Mouse (Mus musculus) cerebellum, postnatal 36 days (tissue): ENCODE data around the gene Pou1f1.

Experiments used
- DNase-seq, 2 experiments: peaks; one replicate each; pipeline ENCODE4 v3.0.0; 2021 to 2022; ENCODE audit warnings: mixed read lengths in 2 of 2

Pou1f1 gene

DNA sequence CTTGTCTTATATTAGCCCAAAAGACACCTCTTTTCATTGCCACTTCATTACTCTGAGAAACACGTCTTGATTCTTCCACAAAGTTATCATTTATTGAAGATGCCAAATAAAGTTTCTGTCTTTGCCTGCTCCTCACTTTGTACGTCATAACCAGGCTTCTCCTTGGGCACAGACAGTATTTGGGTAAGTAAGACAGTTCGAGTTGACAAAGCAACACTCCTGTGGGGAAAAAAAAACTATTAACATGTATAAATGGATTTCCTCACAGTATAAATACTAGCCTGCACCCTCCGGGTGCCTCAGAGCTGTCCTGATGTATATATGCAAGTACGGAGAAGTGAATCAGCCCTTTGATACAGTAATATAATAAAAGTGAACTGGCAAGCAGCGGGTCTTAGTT, at the start of gene Pou1f1:
Gene Pou1f1 (plus strand): TSS at position 301 of the 400 bp plus-strand sequence.
- no peak for DNase-seq

DNA sequence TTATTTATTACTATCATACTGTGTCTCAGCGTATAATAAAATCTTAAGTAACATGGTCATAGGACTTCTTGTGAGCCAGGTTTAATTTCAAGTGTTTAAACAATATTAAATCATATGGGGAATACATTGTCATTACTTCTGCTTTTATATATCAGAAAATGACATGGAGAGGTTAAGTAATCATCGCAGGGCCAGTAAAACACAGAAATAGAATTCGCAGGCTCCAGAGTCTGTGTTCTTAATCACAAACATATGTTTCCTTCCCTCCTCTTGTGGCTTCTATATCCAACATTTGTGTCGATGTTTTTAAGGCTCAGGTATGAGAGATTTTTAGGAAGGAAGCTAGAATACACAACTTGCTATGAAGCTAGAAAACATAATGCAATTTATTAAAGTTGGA, 49.7 kb upstream of the Pou1f1 start:
- no peak for DNase-seq

DNA sequence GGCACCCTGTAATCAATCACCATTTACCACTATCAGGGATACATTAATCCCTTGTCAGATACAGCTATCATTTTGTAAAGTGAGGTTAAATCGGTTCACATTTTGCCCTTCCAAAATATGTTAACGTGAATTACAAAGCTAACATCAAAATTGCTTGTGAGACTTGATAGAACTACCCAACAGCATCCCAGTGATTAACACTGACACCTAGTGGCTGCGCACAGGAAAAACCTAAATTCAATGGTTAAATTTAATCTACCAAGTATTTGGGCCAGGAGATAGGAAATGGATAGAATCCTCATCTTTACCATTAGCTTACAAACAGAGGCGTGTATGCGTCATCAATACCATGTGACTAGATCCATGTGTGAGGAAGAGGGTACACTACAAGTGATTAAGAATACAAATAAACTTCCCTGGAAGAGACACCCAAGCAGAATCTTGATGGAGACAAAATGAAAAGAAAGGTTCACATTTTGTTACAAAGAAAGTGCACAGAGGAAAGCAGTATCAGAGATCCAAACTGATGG, 47.8 kb upstream of the Pou1f1 start:
- peak in 1 of 2 experiments; percentile 5 for DNase-seq

DNA sequence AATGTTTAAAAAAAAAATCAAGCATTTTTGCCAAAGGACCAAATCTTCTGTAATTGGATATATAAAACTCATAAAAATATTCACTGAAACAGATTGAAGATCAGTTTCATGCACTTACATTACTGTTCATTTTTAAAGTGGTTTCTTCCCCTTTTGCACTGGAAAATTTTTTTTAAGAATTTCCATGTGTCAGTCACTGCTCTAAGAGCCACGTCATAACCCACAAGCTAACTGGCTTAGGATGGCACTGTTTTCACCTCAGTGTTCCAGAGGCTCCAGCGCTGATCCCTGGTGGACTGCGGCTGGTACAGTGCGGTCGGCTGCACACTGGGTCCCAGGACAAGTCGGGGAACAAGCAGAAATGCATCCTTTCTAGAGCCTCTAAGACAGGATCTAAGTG, 34.6 kb upstream of the Pou1f1 start:
- DNase-seq = no peak

DNA sequence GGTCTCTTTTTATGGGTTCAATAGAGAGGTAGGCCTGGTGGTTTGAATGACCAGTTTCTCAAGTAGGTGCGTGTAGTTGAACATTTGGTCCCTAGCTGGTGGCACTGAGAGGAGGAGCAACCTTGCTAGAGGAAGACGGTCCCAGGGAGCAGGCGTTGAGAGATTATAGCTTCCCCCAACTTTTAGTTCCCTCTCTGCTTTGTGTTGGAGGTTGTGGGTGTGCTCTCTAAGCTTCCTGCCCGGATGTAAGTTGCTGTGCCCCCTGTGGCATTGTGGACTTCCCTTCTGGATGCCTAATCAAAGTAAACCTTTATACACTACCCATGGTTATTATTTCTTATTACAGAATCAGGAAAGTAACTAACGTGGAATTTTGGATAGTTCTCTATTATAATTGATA, 24.3 kb upstream of the Pou1f1 start:
- no peak for DNase-seq

DNA sequence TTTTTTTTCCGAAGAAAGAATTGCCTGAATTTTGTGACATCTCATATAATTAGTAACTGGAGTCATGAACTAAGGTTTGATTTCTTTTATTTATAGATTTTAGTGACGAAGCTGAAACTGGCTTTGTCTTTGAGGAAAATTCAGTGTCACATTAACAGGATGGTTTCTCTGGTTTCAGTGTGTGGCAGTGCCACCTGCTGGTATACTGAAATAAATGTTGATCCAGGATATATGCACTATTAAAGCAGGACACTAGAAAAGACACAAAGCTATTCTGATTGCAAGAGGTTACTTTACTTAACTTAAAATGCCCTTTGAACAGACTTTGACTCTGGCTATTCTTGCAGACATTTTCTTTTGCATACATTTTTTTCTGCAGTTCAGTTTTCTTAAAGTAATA, 23.3 kb upstream of the Pou1f1 start:
- DNase-seq = peak; percentile 9 to 12

DNA sequence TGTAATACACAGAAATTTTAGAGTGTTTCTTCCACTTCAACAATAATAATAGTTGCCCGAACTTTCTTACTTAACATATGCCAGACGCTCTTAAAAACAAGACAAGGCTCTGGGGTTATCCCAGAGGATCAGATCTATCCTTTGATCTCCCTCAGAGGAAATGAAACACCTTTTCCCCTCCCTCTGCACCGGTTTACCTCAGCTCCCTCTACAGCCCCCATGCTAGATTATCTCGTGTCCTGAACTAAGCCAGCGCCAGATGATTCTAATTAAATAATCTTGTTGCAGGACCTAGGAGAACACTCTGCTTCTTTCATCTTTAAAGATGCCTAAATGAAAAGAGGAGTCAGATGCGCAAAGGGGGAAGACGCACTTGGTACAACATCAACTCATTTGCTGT, 6.1 kb upstream of the Pou1f1 start:
- DNase-seq = no peak

DNA sequence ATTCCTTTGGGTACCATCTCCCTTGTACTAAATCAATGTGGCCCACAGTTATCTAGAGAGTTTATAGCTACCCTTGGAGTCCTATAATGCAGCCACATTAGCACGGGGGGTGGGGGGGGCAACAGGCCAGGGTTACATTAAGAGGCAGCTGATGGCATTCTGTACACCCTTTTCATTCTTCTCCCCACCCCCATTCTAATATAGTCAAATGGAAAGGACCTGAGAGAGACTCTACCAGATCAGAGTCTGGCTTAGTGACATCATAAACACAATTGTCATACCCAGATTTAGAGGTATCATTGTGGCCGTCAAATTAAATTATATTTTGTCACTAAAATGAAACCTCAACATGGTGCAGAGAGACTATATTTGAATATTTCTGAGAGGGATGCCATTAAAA, 5.7 kb downstream of the Pou1f1 start:
- DNase-seq = no peak

DNA sequence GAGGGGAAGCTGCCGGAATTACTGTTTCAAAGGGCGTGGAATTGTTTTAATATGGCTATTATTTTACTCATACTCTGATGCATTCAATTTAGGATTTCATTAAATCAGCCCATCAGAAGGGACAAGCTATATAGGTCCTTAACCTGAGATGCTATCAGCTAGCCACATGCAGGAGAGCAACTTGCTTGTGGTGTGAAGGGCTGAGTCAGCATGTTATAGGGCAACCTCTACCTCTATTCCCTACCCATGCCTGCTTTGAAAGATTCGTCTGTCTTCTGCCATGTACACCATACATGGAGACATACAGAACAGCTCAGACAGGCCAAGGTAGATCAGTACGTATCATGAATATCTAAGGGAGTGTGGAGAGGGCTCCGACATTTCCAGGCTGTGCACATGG, 6.4 kb downstream of the Pou1f1 start:
- no peak for DNase-seq

DNA sequence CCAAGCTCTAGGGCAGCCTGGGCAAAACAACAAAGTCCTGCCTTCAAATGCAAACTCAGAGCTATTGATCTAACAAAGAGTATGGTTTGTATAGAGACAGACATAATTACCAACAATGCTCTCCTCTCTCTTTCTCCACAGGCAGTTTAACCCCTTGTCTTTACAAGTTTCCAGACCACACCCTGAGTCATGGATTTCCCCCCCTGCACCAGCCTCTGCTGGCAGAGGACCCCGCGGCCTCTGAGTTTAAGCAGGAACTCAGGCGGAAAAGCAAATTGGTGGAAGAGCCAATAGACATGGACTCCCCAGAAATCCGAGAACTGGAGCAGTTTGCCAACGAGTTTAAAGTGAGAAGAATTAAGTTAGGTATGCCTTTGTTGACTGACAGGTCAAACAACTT, 9.3 kb downstream of the Pou1f1 start:
- no peak for DNase-seq

DNA sequence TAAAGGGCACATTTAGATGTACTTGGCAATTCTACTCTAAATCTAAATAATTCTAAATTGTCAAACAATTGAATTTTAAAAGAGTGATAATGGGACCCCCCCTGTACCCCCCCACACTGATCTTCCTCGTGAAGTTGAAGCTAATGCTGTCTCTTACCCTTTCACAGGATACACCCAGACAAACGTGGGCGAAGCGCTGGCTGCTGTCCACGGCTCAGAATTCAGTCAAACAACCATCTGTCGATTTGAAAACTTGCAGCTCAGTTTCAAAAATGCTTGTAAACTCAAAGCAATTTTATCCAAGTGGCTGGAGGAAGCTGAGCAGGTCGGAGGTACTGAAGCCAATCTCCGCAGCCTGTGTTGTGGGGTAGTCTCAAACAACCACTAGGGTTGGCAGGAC, 11.4 kb downstream of the Pou1f1 start:
- DNase-seq = peak; percentile 56 to 59

DNA sequence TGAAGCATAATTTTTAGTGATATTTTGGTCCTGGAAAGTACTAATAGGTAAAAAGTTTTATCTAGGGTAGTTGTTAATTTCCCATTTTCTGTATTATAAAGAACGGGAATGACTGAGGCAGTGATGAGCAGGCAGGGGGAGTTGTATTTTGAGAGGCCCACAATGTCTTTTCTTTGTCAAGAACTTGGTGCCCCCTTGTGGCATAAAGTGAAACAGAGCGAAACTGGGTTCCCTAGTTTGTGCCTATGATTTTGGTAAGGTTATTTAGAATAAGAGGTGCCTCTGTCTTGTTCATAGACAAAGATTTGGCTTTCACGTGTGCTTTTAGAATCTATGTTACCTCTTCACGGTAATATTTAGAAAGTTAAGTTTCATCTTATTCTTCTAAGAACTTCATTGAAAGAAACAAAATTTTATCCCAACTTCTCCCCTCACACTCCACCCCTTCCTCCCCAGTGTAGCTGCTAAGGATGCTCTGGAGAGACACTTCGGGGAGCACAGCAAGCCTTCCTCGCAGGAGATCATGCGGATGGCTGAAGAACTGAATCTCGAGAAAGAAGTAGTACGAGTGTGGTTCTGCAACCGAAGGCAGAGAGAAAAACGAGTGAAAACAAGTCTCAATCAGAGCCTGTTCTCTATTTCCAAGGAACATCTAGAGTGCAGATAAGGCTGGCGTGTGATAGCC, 13.1 kb downstream of the Pou1f1 start:
- DNase-seq = peak; percentile 16 to 37

DNA sequence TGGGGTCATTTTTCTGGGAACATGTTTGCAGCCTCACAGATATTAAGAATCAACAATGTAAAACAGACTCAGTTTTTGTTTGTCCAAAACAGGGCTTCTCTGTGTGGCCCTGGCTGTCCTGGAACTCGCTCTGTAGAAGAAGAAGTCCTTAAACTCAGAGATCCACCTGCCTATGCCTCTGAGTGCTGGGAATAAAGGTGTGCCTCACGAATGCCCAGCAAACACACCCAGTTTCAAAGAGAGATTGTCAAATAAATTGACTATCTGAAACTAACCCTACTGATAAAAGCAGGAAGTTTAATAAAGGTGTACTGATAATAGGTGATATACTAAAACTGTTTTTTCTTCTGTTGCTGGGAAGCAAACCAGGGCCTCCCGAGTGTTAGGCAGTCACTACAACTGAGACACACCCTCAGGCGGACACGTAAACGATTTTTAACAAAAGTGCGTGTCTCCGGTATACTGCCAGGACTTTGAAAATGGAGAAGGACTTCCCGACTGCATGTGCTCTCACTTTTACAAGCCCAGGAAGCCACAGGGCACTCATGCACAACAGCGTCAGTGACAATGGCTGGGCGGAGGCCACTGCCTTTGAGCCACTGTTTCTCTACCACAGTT, 23.5 kb downstream of the Pou1f1 start:
- no peak for DNase-seq

DNA sequence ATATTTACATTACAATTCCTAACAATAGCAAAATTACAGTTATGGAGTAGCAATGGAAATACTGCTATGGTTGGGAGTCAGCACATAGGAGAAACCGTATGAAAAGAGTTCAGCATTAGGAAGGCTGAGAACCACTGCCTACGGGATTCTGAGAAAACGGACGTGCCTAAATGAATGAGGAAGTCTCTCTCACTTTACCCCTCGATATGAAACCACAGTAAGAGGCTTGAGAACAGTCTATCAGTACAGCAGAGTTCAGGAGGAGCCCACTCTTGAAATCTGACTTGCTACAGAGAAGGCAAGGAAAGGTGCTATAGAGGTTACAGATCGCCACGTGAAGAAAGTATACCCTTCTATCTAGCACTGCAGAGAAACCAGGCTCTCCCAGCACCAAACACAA, 28.6 kb downstream of the Pou1f1 start:
- DNase-seq = no peak

DNA sequence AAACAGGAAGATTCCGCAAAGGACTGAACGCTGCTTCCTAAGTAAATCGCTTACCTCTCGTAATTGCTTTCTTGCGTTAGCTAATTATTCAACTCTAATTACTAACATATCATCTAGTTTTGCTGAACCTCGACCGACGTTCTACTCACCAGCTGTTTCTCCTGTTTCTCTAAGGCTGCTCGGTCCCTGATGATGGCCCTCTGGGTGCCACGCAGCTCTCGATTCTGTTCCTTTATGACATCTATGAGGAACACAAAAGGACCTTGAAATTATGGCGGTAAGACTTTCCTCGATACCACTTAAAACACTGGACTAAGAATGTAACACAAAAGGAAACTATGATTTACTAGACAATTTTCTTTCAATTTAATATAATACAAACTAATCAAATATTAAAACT, 30.5 kb downstream of the Pou1f1 start:
- DNase-seq = no peak

DNA sequence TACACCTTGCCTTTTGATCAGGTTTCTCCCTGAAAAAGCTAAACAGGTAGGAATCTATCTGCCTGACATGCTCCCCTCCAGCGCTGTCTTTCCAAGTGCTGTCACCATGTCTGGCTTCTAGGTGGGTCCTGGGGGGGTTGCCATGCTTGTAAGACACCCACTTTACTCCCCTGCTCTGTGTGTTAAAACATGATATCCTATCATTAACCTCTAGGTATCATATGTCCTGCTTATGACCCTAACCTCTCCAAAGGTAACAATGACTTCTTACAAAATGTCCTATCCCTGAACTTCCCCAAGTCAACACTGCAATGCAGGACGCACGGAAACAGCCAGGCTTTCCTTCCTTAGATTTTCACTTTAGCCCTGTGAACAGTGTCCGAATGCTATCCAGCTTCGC, 34.0 kb downstream of the Pou1f1 start:
- no peak for DNase-seq

DNA sequence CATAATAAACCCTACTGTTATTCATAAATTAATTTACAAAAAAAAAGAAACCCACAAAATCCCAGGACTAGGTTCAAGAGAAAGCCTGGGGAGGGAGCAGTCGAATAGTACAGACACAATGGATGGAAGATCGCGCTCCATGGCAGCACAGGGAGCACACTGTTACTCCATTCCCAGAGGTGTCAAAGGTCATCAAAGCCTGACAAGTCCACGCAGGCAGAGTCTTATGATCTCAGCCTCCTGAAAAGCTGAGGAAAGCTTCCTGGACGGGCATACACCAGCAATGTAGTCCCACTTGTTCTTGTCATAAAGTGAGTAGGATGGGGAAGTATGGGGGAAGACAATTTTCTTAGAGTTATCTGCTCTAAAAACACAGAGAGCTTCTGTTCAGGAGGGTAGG, 37.1 kb downstream of the Pou1f1 start:
- no peak for DNase-seq

DNA sequence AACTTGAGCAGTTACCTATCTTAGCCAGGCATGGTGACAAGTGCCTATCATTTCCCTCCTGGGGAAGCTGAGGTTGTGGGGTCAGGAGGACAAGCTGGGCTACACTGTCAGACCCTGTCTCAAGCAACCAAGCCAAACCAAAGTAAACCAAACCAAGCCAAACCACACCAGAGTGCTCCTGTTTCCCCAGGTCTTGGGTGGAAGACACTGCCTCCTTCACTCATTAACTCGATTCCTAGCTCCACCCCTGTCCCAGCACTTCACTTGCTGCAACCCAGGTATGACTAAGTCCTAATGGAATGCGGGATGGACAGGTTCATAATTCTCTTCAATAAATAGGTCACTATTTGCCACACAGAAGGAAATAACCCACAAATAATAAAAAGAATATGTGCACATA, 39.3 kb downstream of the Pou1f1 start:
- no peak for DNase-seq

DNA sequence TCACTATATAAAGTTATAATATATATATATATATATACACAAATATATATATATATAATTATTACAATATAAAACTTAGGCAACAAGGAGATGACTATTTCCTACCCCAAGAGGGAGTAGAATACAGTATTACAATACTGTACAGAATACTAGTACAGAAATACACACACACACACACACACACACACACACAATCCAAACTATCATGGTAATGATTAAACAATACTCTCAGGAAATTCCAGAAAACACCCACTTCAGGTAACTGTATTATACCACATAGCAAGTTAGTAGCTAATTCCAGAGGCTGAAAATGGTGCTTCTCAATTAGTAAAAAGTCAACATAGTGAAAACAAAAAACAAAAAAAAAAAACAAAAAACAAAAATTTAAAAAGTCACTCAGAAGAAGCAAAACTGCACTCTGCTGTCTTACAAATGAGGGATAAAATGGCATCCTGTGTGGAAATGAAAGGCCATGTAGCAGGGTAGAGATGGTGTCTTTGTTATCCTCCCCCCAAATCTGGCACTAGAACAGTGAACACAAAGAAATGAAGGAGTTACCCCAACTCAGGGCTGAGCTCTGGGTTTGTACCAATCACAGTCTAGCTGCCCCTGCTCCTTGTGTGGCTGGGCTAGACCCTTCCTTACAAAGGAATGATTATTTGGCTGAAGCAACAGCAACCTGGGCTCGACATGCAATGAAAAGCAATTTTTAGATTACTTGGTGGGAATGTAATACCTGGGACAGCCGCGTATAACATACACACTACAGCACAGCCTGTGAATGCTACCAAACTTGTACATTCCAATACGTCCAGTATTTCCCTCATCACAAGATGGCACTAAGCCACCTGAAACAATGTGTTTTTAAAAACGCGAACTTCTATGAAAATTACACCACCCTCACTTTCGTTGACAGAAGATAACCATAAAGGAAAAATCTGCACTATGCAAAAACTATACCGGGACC, 41.0 kb downstream of the Pou1f1 start:
- no peak for DNase-seq

DNA sequence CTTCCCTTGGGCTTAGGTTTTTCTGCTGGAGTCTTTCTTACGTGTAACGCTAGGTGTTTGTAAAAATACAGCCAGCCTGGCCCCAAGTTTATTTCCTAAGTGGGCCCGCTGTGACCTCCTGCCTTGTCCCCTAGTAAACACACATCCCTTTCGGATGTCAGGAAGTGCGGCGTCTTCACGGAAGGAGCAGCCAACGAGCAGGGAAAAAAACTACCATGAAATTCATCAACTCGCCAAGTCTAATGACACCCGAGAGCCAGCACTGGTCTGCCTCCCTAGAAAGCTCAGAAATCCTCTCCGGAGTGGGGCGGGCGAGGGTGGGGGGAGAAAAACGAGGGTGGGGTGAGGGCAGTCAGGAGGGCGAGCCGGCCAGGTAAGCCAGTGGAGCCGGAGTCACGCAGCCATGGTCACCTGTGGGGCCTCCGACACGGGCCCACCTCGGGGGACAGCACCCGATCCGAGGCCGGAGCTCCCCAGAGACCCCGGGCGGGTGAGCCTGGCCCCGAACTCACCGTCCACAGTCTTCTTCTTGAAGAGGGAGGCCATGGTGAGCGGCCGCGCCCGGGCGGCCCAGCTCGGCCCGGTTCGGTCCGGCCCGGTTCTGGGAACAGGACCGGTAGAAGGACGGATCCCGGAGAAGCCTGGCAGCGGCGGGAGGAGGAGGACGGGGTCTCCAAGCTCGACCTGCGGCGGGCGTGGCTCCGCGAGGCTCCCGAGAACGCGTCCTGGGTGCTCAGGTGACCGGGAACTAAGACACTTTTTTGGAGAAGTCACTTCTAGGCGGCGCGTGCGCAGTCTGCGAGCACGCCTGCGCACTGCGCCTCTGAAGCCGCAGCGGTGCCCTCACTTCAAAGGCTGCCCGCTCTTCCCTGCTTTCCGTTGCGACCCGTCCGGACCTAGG, 41.9 kb downstream of the Pou1f1 start, which contains the start of gene Chmp2b:
Gene Chmp2b (minus strand): TSS at position 764 of the 901 bp plus-strand sequence.
- DNase-seq = peak; percentile 87 to 89

DNA sequence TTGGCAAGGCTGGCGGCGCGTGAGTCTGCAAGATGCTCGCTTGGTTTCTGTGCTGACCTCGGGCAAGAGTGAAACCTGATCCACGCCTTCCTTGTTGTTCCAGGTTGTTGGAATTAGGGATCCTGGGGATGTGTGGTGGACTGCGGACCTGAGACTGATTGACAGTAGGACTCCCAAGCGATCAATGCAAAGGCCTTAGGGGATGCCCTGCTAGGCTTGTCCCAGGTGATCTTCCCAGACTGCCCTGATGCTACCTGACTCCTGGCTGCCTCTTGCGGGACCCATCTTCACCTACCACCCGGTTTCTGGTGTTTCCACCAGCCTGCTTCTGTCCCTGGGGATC, 42.5 kb downstream of the Pou1f1 start:
- DNase-seq = no peak

DNA sequence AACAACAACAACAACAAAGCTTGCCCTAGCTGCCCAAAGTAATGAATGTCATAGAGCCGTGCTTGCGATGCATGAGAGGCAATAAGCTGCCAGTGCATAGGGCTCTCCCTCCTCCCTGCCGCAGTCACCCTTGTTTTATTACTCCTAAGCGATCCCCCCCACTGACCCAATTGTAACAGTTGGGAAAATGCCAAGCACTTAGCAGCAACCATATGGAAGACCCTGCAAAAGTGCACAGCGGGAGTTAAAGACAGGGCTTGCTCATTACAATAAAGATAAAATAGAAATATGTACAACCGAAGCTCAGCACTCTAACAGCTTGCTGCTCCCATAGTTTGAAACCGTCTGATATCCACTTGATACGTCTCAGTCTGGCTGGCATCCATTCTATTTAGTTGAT, 44.0 kb downstream of the Pou1f1 start:
- DNase-seq = peak in 1 of 2 experiments; percentile 6
